Mouse (Mus musculus) hindbrain, embryonic 10.5 days (tissue): Measurements from ENCODE around the gene Zfp367. TPM values are rescaled to one million over a fixed set of nuclear protein-coding genes. Genes with fewer than 3 reads are reported as not detected.

Experiments used
- polyA plus RNA-seq: library from polyadenylated mRNA; unstranded; fragments of >200 nt; fragmentation: Nextera tagmentation; extraction: Ambion mirVana; gene quantifications from 2 replicates; pipeline ENCODE4 v1.2.1, GENCODE M21; 2016

Gene Zfp367
- polyA plus RNA-seq, 1 experiment from 2014 or later, result 12.5 TPM

Other genes with a start within 250 kb of the Zfp367 start
- gene Hsd17b3, start 64.0 kb downstream of the Zfp367 start, polyA plus RNA-seq, result not detected in 2 replicates
- 5.5 and 6.9 TPM in 2 replicates for gene Slc35d2, start 23.8 kb downstream of the Zfp367 start, polyA plus RNA-seq
- gene Habp4, start 8.6 kb upstream of the Zfp367 start, polyA plus RNA-seq, result 20.2 and 24.2 TPM in 2 replicates
- gene Cdc14b, start 122.1 kb upstream of the Zfp367 start, polyA plus RNA-seq, result 11.2 and 16.3 TPM in 2 replicates
- gene Aaed1, start 159.5 kb upstream of the Zfp367 start, polyA plus RNA-seq, result 21.5 and 26.7 TPM in 2 replicates
- gene Ctsl, start 217.7 kb upstream of the Zfp367 start, polyA plus RNA-seq, result 135 and 146 TPM in 2 replicates